Mouse (Mus musculus) central nervous system, embryonic 14 days (tissue): ENCODE measurements around the gene Pes1. TPM values are rescaled to one million over a fixed set of nuclear protein-coding genes. Genes with fewer than 3 reads are reported as not detected.

Experiments used
- polyA plus RNA-seq: library from polyadenylated mRNA; depleted of rRNA; stranded (reverse); fragments of >200 nt; gene quantifications from 2 replicates; pipeline ENCODE4 v1.2.3, GENCODE M21; 2012; rRNA removed

The Pes1 gene
- polyA plus RNA-seq: 61.5 and 64.1 TPM in 2 replicates

GRCm38 (mm10) chr11:3963610-3964415 lies at the start of gene Pes1:
TSS of gene Pes1 (plus strand) at chr11:3963975.

GRCm38 (mm10) chr11:3914109-3914840 lies 49.5 kb upstream of the Pes1 start, which contains the start of gene Slc35e4:
TSS of gene Slc35e4 (minus strand) at chr11:3914664.

GRCm38 (mm10) chr11:3931511-3932211 lies 32.1 kb upstream of the Pes1 start, which contains the start of gene Tcn2:
TSS of gene Tcn2 (minus strand) at chr11:3932159.

GRCm38 (mm10) chr11:3976678-3977077 lies 12.9 kb downstream of the Pes1 start, which contains the start of gene 4930556J24Rik:
TSS of gene 4930556J24Rik (minus strand) at chr11:3976778.

GRCm38 (mm10) chr11:3983291-3983862 lies 19.6 kb downstream of the Pes1 start, which contains the start of gene Gal3st1:
TSS of gene Gal3st1 (plus strand) at chr11:3983636.

Other genes starting within 250 kb of the Pes1 start
- gene Osbp2, start 100.1 kb upstream of the Pes1 start, polyA plus RNA-seq: 18.2 and 19.4 TPM in 2 replicates
- gene 4921536K21Rik, start 68.9 kb upstream of the Pes1 start, polyA plus RNA-seq: 0.70 and 0.98 TPM in 2 replicates
- 16.0 and 17.2 TPM in 2 replicates for gene Dusp18, start 68.7 kb upstream of the Pes1 start, polyA plus RNA-seq
- gene Slc35e4, start 49.3 kb upstream of the Pes1 start, polyA plus RNA-seq: 9.2 TPM in 2 replicates
- gene Tcn2, start 31.8 kb upstream of the Pes1 start, polyA plus RNA-seq: 19.4 and 26.9 TPM in 2 replicates
- gene 4930556J24Rik, start 12.8 kb downstream of the Pes1 start, polyA plus RNA-seq: 0.08 TPM in 1 of 2 replicates, not detected in the other
- gene Gal3st1, start 19.7 kb downstream of the Pes1 start, polyA plus RNA-seq: 2.5 and 4.3 TPM in 2 replicates
- gene Sec14l4, start 67.5 kb downstream of the Pes1 start, polyA plus RNA-seq: not detected in 2 replicates
- 0.11 and 0.22 TPM in 2 replicates for gene Sec14l3, start 100.9 kb downstream of the Pes1 start, polyA plus RNA-seq
- 5.5 and 5.7 TPM in 2 replicates for gene Mtfp1, start 131.5 kb downstream of the Pes1 start, polyA plus RNA-seq
- gene Sec14l2, start 159.4 kb downstream of the Pes1 start, polyA plus RNA-seq: 4.5 and 6.8 TPM in 2 replicates
- gene Rnf215, start 171.2 kb downstream of the Pes1 start, polyA plus RNA-seq: 62.6 and 66.7 TPM in 2 replicates
- 13.8 and 16.7 TPM in 2 replicates for gene Ccdc157, start 196.3 kb downstream of the Pes1 start, polyA plus RNA-seq
- gene Sf3a1, start 196.4 kb downstream of the Pes1 start, polyA plus RNA-seq: 86.8 and 88.9 TPM in 2 replicates
- 38.0 and 43.3 TPM in 2 replicates for gene Tbc1d10a, start 222.8 kb downstream of the Pes1 start, polyA plus RNA-seq